Mouse (Mus musculus): ENCODE measurements around the gene Arntl2. TPM values are rescaled to one million over a fixed set of nuclear protein-coding genes. Genes with fewer than 3 reads are reported as not detected.
"Not testable (repeated sequence)": the region's sequence is repeated elsewhere in the genome, so short reads cannot be mapped to it uniquely, and the experiment has no call there.

Gene Arntl2
- 1 to 10 TPM; 5.8 to 8.3 TPM for total RNA-seq (2021)

GRCm38 (mm10) chr6:146795924-146796545, at the start of gene Arntl2:
TSS of gene Arntl2 (plus strand) at chr6:146796055.
- DNase-seq (ENCODE audit: low spot score in 2 of 2), result peak; percentile 71 to 74
- intact Hi-C loops (cut with DNase I), result no loop called here

- no peak for DNase-seq (ENCODE audit: low spot score in 2 of 2)
- intact Hi-C loops (cut with DNase I), result no loop called here
These were observed 49.3 kb upstream of the Arntl2 start for GRCm38 (mm10) chr6:146746577-146746976.

- intact Hi-C loops (cut with DNase I), result no loop called here
- DNase-seq (ENCODE audit: low spot score in 2 of 2), result no peak
These were observed 48.8 kb upstream of the Arntl2 start for GRCm38 (mm10) chr6:146747057-146747456.

GRCm38 (mm10) chr6:146748271-146748670, 47.6 kb upstream of the Arntl2 start:
- DNase-seq (ENCODE audit: low spot score in 2 of 2), result no peak
- intact Hi-C loops (cut with DNase I), result no loop called here

GRCm38 (mm10) chr6:146751671-146752070, 44.2 kb upstream of the Arntl2 start:
- DNase-seq (ENCODE audit: low spot score in 2 of 2), result no peak
- intact Hi-C loops (cut with DNase I), result no loop called here

- intact Hi-C loops (cut with DNase I), result no loop called here
- DNase-seq (ENCODE audit: low spot score in 2 of 2), result no peak
These were observed 43.7 kb upstream of the Arntl2 start for GRCm38 (mm10) chr6:146752178-146752577.

- intact Hi-C loops (cut with DNase I), result no loop called here
- no peak for DNase-seq (ENCODE audit: low spot score in 2 of 2)
These were observed 43.2 kb upstream of the Arntl2 start for GRCm38 (mm10) chr6:146752612-146753011.

GRCm38 (mm10) chr6:146753560-146754160, 42.2 kb upstream of the Arntl2 start:
- no peak for DNase-seq (ENCODE audit: low spot score in 2 of 2)
- intact Hi-C loops (cut with DNase I), result no loop called here

GRCm38 (mm10) chr6:146755136-146755535, 40.7 kb upstream of the Arntl2 start:
- intact Hi-C loops (cut with DNase I), result no loop called here
- DNase-seq (ENCODE audit: low spot score in 2 of 2), result no peak

- intact Hi-C loops (cut with DNase I), result no loop called here
- no peak for DNase-seq (ENCODE audit: low spot score in 2 of 2)
These were observed 40.2 kb upstream of the Arntl2 start for GRCm38 (mm10) chr6:146755679-146756078.

- intact Hi-C loops (cut with DNase I), result no loop called here
- no peak for DNase-seq (ENCODE audit: low spot score in 2 of 2)
These were observed 36.8 kb upstream of the Arntl2 start for GRCm38 (mm10) chr6:146759027-146759426.

- no peak for DNase-seq (ENCODE audit: low spot score in 2 of 2)
- intact Hi-C loops (cut with DNase I), result loop anchor here (5.0 kb wide), 1 partner anchor 33 kb away; no protein-coding TSS in a partner anchor
These were observed 35.8 kb upstream of the Arntl2 start for GRCm38 (mm10) chr6:146760022-146760421.

- intact Hi-C loops (cut with DNase I), result loop anchor here (5.0 kb wide), 1 partner anchor 33 kb away; no protein-coding TSS in a partner anchor
These were observed 35.1 kb upstream of the Arntl2 start for GRCm38 (mm10) chr6:146760736-146761135.

GRCm38 (mm10) chr6:146762264-146762898, 33.5 kb upstream of the Arntl2 start:
- DNase-seq (ENCODE audit: low spot score in 2 of 2), result peak in 1 of 2 experiments; percentile 16
- intact Hi-C loops (cut with DNase I), result loop anchor here (2.0 to 5.0 kb wide), 2 partner anchors 35 to 100 kb away; no protein-coding TSS in a partner anchor

More at GRCm38 (mm10) chr6:146760736-146761135, 35.1 kb upstream of the Arntl2 start:
- no peak for DNase-seq (ENCODE audit: low spot score in 2 of 2)

GRCm38 (mm10) chr6:146764593-146764992, 31.3 kb upstream of the Arntl2 start:
- intact Hi-C loops (cut with DNase I), result loop anchor here (5.0 kb wide), 1 partner anchor 37 kb away; no protein-coding TSS in a partner anchor
- DNase-seq (ENCODE audit: low spot score in 2 of 2), result no peak

- intact Hi-C loops (cut with DNase I), result no loop called here
- DNase-seq (ENCODE audit: low spot score in 2 of 2), result no peak
These were observed 30.6 kb upstream of the Arntl2 start for GRCm38 (mm10) chr6:146765270-146765669.

- no peak for DNase-seq (ENCODE audit: low spot score in 2 of 2)
- intact Hi-C loops (cut with DNase I), result no loop called here
These were observed 26.9 kb upstream of the Arntl2 start for GRCm38 (mm10) chr6:146768813-146769404.

- no peak for DNase-seq (ENCODE audit: low spot score in 2 of 2)
- intact Hi-C loops (cut with DNase I), result no loop called here
These were observed 25.7 kb upstream of the Arntl2 start for GRCm38 (mm10) chr6:146770005-146770745.

- DNase-seq (ENCODE audit: low spot score in 2 of 2), result no peak
These were observed 25.0 kb upstream of the Arntl2 start for GRCm38 (mm10) chr6:146770808-146771207.

GRCm38 (mm10) chr6:146775864-146776263, 20.0 kb upstream of the Arntl2 start:
- intact Hi-C loops (cut with DNase I); DNase-seq (ENCODE audit: low spot score in 2 of 2): not testable (repeated sequence)

More at GRCm38 (mm10) chr6:146770808-146771207, 25.0 kb upstream of the Arntl2 start:
- intact Hi-C loops (cut with DNase I), result no loop called here
